Mouse (Mus musculus) brain, embryonic 14.5 days (tissue): Measurements from ENCODE around the gene Gpr137.

Source experiments
- CTCF ChIP-seq: fragments of 200-500 bp; IDR thresholded peaks from 2 replicates; pipeline ENCODE4 v1.5.1; 2012; ENCODE audit warnings: inconsistent platforms, mild to moderate bottlenecking, moderate library complexity, borderline replicate concordance; ENCODE audit not compliant: insufficient read depth, insufficient read length; ENCODE audit errors: extremely low read depth
- POLR2A ChIP-seq: fragments of 200-500 bp; IDR thresholded peaks from 2 replicates; pipeline ENCODE4 v1.6.1; 2012; ENCODE audit warnings: mild to moderate bottlenecking, inconsistent platforms, borderline replicate concordance; ENCODE audit not compliant: poor library complexity, insufficient read depth, insufficient read length, severe bottlenecking; ENCODE audit errors: extremely low read depth

DNA sequence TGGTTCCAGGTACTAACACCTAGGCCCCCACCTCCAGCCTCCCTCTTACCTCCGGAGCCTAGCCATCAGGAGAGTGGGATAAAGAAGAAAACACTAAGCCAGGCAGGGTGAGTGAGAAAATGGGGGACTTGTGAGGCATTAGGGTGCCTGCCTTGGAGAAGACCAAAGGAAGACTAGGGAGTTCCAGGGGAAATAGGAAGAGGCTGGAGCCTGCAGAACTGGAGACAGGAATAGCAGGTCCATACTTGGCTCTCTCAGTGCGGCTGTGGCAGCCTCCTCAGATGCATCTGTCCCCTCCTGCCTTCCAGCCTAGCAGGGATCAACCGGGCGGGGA lies 9.2 kb downstream of the Gpr137 start:
- TF ChIP-seq CTCF: no peak
- no peak for TF ChIP-seq POLR2A
